In genomic region chr4:141617299-141617698, GRCm38 (mm10) we compare ENCODE assay signal across 8 mouse cellular contexts. TPM values are rescaled to one million over a fixed set of nuclear protein-coding genes. Genes with fewer than 3 reads are reported as not detected.
DNase-seq lines count a peak whose midpoint lies in the region; ATAC-seq and TF ChIP-seq lines count a peak whose summit lies in the region.

No protein-coding gene starts in this region.

- peak; percentile 83 for TF ChIP-seq CTCF in intestine, postnatal 0 days (IDR thresholded peaks at IDR 0.05; ENCODE audit: low read depth)

- peak overlapping the region; percentile 66 for H3K9ac ChIP-seq in intestine, postnatal 0 days (ENCODE audit: low read depth, low read length)
- H3K9ac ChIP-seq in limb, embryonic 13.5 days, result peak overlapping the region; percentile 45
- H3K9ac ChIP-seq in midbrain, embryonic 12.5 days (replicated peaks), result 0 out of 2 replicates have a peak overlapping the region, but pooled peaks have one; percentile 24

- H3K4me2 ChIP-seq in intestine, postnatal 0 days (replicated peaks; ENCODE audit: low read depth), result peak overlapping the region; percentile 87
- H3K4me2 ChIP-seq in limb, embryonic 13.5 days (replicated peaks), result peak overlapping the region; percentile 63
- H3K4me2 ChIP-seq in midbrain, embryonic 12.5 days (replicated peaks), result peak overlapping the region; percentile 44

- ATAC-seq in granulocyte monocyte progenitor cell, adult 5-6 weeks (replicated peaks; ENCODE audit: poor library complexity, severe bottlenecking), result peak; percentile 76
- ATAC-seq in intestine, postnatal 0 days, result peak; percentile 15; the same call in 1 of the 2 replicates
- no peak; the same call in 1 of the 2 replicates for ATAC-seq in limb, embryonic 13.5 days (ENCODE audit: low FRiP score, low read depth)
- ATAC-seq in midbrain, embryonic 12.5 days (ENCODE audit: low FRiP score, low read depth), result peak; percentile 51; the same call in 1 of the 2 replicates

- H3K9me3 ChIP-seq in intestine, postnatal 0 days (ENCODE audit: control insufficient read depth), result no peaks in the 10 kb centered on the region
- no peaks in the 10 kb centered on the region for H3K9me3 ChIP-seq in limb, embryonic 13.5 days
- no peaks in the 10 kb centered on the region for H3K9me3 ChIP-seq in midbrain, embryonic 12.5 days

- H3K27ac ChIP-seq in intestine, postnatal 0 days (ENCODE audit: low read depth, low read length), result peak overlapping the region; percentile 93
- H3K27ac ChIP-seq in limb, embryonic 13.5 days, result no peak overlapping the region
- no peak overlapping the region for H3K27ac ChIP-seq in midbrain, embryonic 12.5 days (replicated peaks)

- WGBS in intestine, postnatal 0 days, result 8% methylated on average over 20 of the region's 20 CpGs
- WGBS in limb, embryonic 13.5 days, result 6% methylated on average over 20 of the region's 20 CpGs
- WGBS in midbrain, embryonic 12.5 days, result 3% methylated on average over 20 of the region's 20 CpGs

- peak overlapping the region; percentile 57 for H3K4me3 ChIP-seq in intestine, postnatal 0 days (ENCODE audit: low read depth, low read length)
- H3K4me3 ChIP-seq in limb, embryonic 13.5 days, result peak overlapping the region; percentile 33
- H3K4me3 ChIP-seq in midbrain, embryonic 12.5 days, result peak overlapping the region; percentile 17; the same call in 1 of the 2 replicates

- no peaks in the 10 kb centered on the region for H3K4me1 ChIP-seq in intestine, postnatal 0 days (replicated peaks; ENCODE audit: control insufficient read depth, insufficient read depth, low read length)
- H3K4me1 ChIP-seq in limb, embryonic 13.5 days, result peaks cover 14% of the 10 kb centered on the region
- H3K4me1 ChIP-seq in midbrain, embryonic 12.5 days, result peaks cover 15% of the 10 kb centered on the region

- peaks cover 7% of the 10 kb centered on the region; the same call in 1 of the 2 replicates for H3K36me3 ChIP-seq in intestine, postnatal 0 days (ENCODE audit: control insufficient read depth, insufficient read depth)
- H3K36me3 ChIP-seq in limb, embryonic 13.5 days, result no peaks in the 10 kb centered on the region
- H3K36me3 ChIP-seq in midbrain, embryonic 12.5 days, result no peaks in the 10 kb centered on the region

- peak; percentile 75 for DNase-seq in layer of hippocampus, adult 11-12 months (ENCODE audit: low spot score)
- DNase-seq in layer of hippocampus, adult 9-10 months (ENCODE audit: low spot score), result no peak
- DNase-seq in embryo, embryonic 10.5 days (ENCODE audit: low spot score), result peak; percentile 82
- DNase-seq in spleen, postnatal 4 days (ENCODE audit: low spot score in 2 of 2), result peak; percentile 70 to 87

- no peaks in the 10 kb centered on the region for H3K27me3 ChIP-seq in intestine, postnatal 0 days (replicated peaks; ENCODE audit: control insufficient read depth, insufficient read depth, low read length)
- no peaks in the 10 kb centered on the region for H3K27me3 ChIP-seq in limb, embryonic 13.5 days
- peaks cover 24% of the 10 kb centered on the region for H3K27me3 ChIP-seq in midbrain, embryonic 12.5 days

RNA-seq across cellular contexts. Expression of gene Tmem82, which starts 1.1 kb away (rescaled TPM):
- 1.7 and 3.8 TPM in 2 replicates for total RNA-seq in granulocyte monocyte progenitor cell, adult 5-6 weeks (2014; fragmentation: Nextera tagmentation)
- total RNA-seq in granulocyte monocyte progenitor cell, adult 5-6 weeks (2017), result 0.72 TPM in 1 of 2 replicates, not detected in the other
- 42.0 and 45.7 TPM in 2 replicates for polyA plus RNA-seq in intestine, postnatal 0 days (2015; fragmentation: Nextera tagmentation; extraction: Ambion mirVana)
- 0.38 and 0.66 TPM in 2 replicates for polyA plus RNA-seq in limb, embryonic 13.5 days (2015; fragmentation: Nextera tagmentation; extraction: Ambion mirVana)
- polyA plus RNA-seq in midbrain, embryonic 12.5 days (2016; fragmentation: Nextera tagmentation; extraction: Ambion mirVana), result 0.26 and 0.41 TPM in 2 replicates

RNA-seq across cellular contexts. Expression of gene Slc25a34, which starts 6.3 kb away (rescaled TPM):
- total RNA-seq in granulocyte monocyte progenitor cell, adult 5-6 weeks (2014; fragmentation: Nextera tagmentation), result not detected in 2 replicates
- not detected in 2 replicates for total RNA-seq in granulocyte monocyte progenitor cell, adult 5-6 weeks (2017)
- polyA plus RNA-seq in intestine, postnatal 0 days (2015; fragmentation: Nextera tagmentation; extraction: Ambion mirVana), result 23.8 and 25.7 TPM in 2 replicates
- polyA plus RNA-seq in limb, embryonic 13.5 days (2015; fragmentation: Nextera tagmentation; extraction: Ambion mirVana), result not detected in 2 replicates
- polyA plus RNA-seq in midbrain, embryonic 12.5 days (2016; fragmentation: Nextera tagmentation; extraction: Ambion mirVana), result 0.06 TPM in 1 of 2 replicates, not detected in the other

RNA-seq across cellular contexts. Expression of gene Fblim1, which starts 11.4 kb away (rescaled TPM):
- 0.11 and 0.36 TPM in 2 replicates for total RNA-seq in granulocyte monocyte progenitor cell, adult 5-6 weeks (2014; fragmentation: Nextera tagmentation)
- not detected in 2 replicates for total RNA-seq in granulocyte monocyte progenitor cell, adult 5-6 weeks (2017)
- 52.8 and 59.2 TPM in 2 replicates for polyA plus RNA-seq in intestine, postnatal 0 days (2015; fragmentation: Nextera tagmentation; extraction: Ambion mirVana)
- 62.4 and 67.7 TPM in 2 replicates for polyA plus RNA-seq in limb, embryonic 13.5 days (2015; fragmentation: Nextera tagmentation; extraction: Ambion mirVana)
- polyA plus RNA-seq in midbrain, embryonic 12.5 days (2016; fragmentation: Nextera tagmentation; extraction: Ambion mirVana), result 22.2 and 28.7 TPM in 2 replicates

RNA-seq across cellular contexts. Expression of gene Plekhm2, which starts 47.4 kb away (rescaled TPM):
- 11.5 and 17.0 TPM in 2 replicates for total RNA-seq in granulocyte monocyte progenitor cell, adult 5-6 weeks (2014; fragmentation: Nextera tagmentation)
- 7.2 and 11.2 TPM in 2 replicates for total RNA-seq in granulocyte monocyte progenitor cell, adult 5-6 weeks (2017)
- 3.1 and 6.0 TPM in 2 replicates for polyA plus RNA-seq in intestine, postnatal 0 days (2015; fragmentation: Nextera tagmentation; extraction: Ambion mirVana)
- polyA plus RNA-seq in limb, embryonic 13.5 days (2015; fragmentation: Nextera tagmentation; extraction: Ambion mirVana), result 7.9 and 8.7 TPM in 2 replicates
- polyA plus RNA-seq in midbrain, embryonic 12.5 days (2016; fragmentation: Nextera tagmentation; extraction: Ambion mirVana), result 6.1 and 7.6 TPM in 2 replicates

Comparison
In these comparisons a context has a peak if more than half of its experiments do, and no peak if none do; other contexts are left out.
1. RNA of gene Tmem82, which starts 1.1 kb away (polyA plus RNA-seq): 42.0 to 45.7 TPM in intestine, postnatal 0 days; 0.26 to 0.41 TPM in midbrain, embryonic 12.5 days and 0.38 to 0.66 TPM in limb, embryonic 13.5 days; every median in the first group is over 10 times any median in the second.
2. RNA of gene Slc25a34, which starts 6.3 kb away (polyA plus RNA-seq): 23.8 to 25.7 TPM in intestine, postnatal 0 days; 0.06 TPM in midbrain, embryonic 12.5 days and not detected in limb, embryonic 13.5 days; every median in the first group is over 10 times any median in the second.
3. Peak in every context shown above with its lines, with median percentiles within 50 percentile points of each other: H3K4me2 ChIP-seq, H3K4me3 ChIP-seq and H3K9ac ChIP-seq.